Mouse (Mus musculus) liver, embryonic 14.5 days (tissue): ENCODE measurements around the gene Dlg2.

ENCODE experiments used
- CTCF ChIP-seq: IDR thresholded peaks from 2 replicates; pipeline ENCODE4 v1.5.1; 2016; ENCODE audit warnings: antibody characterized with exemption, low read depth, control low read depth
- EP300 ChIP-seq: IDR thresholded peaks from 2 replicates; pipeline ENCODE4 v1.6.1; 2016; ENCODE audit warnings: antibody characterized with exemption, low read depth

- no peak for TF ChIP-seq CTCF
- TF ChIP-seq EP300, result no peak
These were observed 677.6 kb downstream of the Dlg2 start for GRCm38 (mm10) chr7:91154096-91154495.
